Mouse (Mus musculus): ENCODE data around the gene Cybrd1.
A peak's percentile ranks its signal among the peaks of the same experiment; 100 is the strongest.

The Cybrd1 gene

DNA sequence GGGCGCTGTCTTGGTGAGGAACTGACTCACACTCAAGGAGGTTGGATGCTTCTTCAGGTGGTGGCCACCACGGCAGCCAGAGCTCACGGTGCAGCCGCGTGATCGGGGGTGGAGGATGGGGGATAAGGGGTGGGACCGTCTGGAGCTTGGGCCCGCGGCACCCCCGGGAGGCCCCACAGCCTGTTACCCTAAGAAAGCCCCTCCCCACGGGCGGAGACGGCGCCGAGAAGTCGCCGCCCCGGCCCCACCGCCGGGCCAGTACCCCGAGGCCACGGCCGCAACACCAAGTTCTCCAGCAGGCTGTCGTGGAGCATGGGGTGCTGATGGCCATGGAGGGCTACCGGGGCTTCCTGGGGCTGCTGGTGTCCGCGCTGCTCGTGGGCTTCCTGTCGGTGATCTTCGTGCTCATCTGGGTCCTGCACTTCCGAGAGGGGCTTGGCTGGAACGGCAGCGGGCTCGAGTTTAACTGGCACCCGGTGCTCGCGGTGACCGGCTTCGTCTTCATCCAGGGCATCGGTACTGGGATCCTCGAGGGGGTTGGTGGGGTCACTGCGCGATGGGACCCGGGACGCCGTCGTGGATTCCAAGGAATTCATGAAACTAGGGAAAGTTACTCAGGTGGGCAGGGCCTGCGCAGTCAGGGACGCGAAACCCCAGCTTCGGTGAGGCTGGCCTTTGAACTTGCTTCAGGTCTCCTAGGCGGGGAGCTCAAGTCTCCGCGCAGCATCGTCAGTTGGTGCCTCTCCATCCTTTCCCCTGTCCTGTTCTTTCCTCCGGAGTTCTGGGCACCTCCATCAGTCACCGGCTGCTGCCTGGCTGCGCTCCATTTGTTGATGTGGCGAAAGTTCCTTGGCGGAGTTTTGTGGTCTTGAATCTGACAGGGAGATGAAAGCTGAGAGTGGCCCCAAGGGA, at the start of gene Cybrd1:
Cybrd1 (plus strand) TSS at position 127 of the 912 bp plus-strand sequence.
- peak; percentile 33 to 63 for DNase-seq (ENCODE audit: low spot score in 2 of 2)

DNA sequence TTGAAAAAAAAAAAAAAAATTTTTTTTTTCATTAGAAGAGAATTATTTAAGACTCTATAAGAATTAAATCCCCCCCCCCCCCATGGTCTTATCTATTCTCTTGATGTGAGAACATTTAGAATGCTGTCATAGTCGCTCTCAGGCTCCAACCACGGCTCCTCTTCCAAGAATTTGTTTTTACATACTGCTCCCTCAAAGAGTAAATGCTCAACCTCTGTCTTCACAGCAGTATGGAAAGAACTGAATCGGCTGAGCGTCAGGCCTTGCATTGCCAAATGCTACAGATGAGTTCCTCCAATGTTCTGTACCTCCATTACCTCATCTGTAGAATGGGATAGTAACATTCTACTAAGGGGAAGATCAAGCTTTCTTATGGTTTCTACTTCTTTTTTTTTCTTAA, 46.1 kb upstream of the Cybrd1 start:
- no peak for DNase-seq (ENCODE audit: low spot score in 2 of 2)

DNA sequence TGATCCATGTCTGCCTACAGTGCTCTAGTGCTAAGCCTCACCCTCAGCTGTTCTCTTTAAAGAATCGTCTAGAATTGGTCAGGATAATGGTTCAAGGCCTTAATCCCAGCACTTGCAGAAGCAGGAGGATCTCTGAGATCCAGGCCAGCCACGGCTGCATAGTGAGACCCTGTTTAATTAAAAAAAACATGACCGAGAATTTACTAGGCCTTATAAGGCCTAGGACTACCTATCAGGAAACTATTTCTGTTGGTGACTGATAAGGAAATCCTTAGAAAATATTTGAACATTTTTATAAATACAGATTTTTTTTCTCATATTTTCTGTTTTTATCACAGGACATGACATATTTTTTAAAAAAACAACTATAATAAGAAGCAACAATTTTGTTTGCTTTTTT, 44.4 kb upstream of the Cybrd1 start:
- DNase-seq (ENCODE audit: low spot score in 2 of 2): no peak

DNA sequence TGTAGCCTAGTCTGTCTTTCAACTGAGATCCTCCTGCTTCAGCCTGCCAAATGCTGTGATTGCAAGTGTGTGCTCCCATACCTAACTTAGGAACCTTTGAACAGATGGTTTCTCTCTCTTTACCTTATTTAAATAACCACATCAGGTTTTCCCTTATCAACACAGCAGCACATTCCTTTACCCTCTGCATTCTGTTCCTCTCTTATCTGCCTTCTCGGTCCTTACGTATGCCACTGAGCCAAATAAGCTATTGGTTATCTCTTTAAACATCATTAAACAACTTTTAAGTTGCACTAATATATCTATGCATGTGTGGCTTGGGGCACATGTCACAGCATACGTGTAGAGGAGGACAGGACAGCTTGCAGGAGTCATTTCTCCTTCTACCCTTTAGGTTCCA, 43.9 kb upstream of the Cybrd1 start:
- no peak for DNase-seq (ENCODE audit: low spot score in 2 of 2)

DNA sequence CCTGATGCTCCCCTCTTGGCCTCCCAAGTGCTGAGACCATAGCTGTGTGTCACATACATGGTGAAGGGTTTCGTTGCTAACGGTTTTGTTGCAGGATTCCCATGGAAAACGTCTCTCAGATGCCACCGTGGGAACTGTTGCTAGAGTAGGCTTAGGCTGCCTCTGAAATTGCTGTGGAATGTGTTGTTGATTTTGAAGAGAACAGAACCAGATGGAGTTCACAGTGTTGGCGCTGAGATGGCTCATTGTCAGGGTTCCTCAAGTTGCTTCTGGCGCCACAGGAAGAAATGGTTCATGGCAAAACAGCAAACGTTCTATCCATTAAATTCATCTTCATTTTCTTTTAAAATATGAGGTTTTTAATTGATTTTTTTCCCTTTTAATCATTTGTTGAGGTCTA, 35.3 kb upstream of the Cybrd1 start:
- DNase-seq (ENCODE audit: low spot score in 2 of 2): no peak

DNA sequence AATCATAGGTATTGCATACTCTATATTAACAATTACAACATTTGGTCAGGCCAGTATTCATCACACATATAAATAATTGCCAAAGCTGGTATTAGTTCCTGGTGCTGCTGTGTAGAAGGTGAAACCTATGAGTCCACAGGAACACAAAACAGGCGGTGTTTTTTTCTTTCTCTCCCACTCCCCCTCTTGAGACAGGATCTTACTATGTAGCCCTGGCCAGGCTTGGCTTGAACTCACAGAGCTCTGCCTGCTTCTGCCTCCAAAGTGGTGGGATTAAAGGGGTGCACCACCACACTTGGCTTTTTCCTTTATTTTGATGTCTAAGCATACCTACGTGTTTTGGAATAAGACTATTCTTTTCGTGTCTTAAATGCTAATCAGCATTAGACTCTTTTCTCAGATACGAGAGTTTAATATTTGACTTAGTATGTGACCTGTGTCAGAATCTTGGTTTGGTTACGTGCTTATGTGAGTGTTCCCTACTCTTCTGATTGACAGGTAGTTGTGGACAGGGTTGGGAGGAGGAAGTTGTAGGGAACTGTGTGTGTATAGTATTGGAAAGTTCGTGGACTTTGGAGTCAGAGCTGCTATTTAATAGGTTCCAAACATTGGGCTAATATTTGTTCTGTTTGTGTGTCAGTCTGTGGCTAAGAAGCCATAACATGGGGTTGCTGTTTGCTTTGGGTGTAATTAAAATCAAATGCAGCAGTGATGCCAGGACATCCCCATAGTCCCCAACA, 34.1 kb upstream of the Cybrd1 start:
- DNase-seq (ENCODE audit: low spot score in 2 of 2): no peak

DNA sequence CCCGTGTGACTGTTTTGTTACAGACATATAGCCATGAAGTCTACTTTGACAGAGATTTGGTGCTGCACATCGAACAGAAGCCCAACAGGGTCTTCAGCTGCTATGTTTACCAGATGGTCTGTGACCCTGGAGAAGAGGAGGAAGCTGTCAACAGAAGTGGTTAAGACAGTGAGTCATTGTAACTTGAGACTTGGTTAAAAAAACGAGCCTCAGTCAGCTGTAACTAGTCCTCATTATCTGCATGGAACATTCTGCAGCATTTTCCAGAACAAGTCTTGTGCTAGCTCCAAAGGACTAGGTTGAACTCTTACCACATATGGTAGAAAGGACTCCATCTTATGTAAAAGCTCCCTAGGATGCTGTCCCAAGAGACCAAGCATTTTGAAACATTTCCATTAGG, 28.0 kb upstream of the Cybrd1 start:
- DNase-seq (ENCODE audit: low spot score in 2 of 2): no peak

DNA sequence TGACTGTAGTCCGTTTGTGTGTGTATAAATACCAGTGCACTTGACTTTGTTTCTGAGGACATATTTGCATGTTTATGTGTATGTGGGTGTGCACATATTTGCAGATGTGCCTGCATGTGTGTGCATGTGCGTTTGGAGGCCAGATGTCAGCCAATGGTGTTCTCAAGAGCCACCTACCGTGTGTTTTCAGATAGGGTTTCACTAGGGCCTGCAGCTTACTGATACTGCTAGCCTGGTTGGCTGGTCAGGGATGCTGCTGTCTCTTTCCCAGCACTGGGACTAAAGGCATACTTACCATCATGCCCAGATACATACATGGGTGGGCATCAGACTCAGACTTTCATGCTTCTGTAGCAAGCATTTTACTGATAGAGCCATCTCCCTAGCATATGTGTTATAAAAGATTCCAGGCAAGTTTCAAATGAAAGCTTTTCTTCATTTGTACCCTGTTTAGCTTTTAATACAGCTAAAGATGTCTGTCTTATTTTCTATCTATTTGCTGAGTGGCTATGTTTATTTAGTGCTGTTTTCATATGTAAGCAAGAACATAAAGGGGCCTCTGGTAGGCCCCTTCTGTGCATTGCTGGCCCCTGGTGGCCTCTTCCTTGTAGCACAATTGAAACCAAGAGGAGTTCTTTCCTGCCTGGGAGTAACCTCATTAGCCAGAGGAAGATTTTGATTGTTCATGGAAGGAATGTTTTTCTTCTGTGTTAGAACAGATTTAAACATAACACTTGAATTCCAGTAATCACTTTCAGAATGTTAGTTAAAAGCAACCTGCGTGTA, 26.9 kb upstream of the Cybrd1 start:
- DNase-seq (ENCODE audit: low spot score in 2 of 2): no peak

DNA sequence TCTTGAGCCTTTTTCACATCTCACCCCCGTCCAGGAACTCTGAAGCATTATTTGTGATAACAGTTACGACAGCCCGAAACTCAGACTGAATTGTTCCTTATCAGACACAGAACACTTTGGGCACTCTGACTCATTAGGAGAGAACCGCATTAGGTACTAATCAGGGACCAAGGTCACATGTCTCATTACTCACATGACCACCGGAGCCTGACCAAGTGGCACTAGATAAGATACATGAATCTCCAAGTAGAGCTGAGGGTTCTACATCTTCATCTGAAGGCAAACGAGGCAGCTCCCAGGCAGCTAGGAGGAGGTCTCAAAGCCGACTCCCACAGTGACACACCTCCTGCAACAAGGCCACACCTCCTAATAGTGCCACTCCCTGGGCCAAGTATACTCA, 21.6 kb upstream of the Cybrd1 start:
- DNase-seq (ENCODE audit: low spot score in 2 of 2): no peak

DNA sequence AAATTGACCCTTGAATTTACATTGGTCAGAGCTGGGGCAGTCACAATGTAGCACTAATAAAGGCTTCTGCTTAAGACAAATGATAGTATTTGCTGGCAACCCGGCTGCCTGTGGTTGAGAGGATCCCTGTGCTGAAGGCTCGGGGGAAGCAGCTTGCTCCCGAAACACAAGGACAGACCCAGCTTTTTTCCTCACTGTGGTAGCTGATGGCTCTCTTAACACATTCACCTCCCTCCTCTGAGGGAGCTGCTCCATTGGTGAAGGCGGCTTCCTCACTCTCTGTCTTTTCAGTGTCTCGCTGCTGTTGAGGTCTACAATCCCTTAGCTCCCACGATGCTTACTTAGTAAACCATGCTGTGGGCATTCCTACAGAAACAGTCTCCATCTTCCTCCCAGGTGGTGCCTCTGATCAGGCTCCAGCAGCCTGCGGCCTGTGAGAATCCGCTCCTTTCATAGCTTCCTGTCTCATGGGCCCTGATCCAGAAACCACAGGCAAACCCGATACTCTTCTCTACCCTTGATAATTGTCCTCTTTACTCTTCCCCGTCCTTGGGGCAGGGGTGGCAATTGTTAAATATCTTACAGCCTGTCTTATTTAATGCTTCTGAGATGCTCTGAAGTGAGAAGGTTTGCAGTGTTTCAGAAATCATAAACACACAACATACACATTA, 15.0 kb upstream of the Cybrd1 start:
- no peak for DNase-seq (ENCODE audit: low spot score in 2 of 2)

DNA sequence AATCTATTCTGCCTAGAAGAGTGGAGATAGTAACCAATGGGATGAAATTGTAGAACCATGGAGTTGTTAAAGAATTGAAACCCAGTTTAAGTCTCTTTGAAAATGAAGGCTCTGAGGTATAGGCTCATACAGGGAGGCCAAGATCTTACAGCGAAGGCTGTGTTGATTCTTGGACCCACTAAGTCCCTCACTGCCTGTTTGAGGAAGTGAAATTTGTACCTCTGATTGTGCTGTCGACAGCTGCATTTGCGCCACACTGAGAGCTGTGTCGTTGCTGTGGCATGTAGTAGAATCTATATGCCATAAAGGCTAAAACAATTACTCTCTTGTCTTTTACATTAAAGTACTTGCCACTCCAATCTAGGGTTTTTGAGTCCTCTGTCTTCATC, 14.4 kb upstream of the Cybrd1 start:
- no peak for DNase-seq (ENCODE audit: low spot score in 2 of 2)

DNA sequence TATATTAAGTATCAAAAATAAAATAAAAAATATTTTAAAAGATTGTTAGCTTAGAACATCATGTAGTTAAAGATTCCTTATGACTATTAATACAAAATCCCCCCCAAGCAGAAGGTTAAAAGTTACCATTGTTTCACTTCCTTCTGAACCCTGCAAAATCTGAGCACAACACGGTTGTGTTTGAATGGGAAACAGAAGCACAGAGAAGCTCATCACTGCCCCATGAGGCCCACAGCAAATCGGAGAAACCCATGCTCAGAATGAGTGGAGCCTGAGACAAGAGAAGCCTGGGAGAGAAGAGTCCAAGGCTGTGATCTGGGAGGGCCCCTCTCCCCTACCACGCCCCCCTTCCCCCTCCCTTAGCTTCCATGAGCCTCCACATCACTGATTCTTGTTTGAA, 13.0 kb upstream of the Cybrd1 start:
- DNase-seq (ENCODE audit: low spot score in 2 of 2): no peak

DNA sequence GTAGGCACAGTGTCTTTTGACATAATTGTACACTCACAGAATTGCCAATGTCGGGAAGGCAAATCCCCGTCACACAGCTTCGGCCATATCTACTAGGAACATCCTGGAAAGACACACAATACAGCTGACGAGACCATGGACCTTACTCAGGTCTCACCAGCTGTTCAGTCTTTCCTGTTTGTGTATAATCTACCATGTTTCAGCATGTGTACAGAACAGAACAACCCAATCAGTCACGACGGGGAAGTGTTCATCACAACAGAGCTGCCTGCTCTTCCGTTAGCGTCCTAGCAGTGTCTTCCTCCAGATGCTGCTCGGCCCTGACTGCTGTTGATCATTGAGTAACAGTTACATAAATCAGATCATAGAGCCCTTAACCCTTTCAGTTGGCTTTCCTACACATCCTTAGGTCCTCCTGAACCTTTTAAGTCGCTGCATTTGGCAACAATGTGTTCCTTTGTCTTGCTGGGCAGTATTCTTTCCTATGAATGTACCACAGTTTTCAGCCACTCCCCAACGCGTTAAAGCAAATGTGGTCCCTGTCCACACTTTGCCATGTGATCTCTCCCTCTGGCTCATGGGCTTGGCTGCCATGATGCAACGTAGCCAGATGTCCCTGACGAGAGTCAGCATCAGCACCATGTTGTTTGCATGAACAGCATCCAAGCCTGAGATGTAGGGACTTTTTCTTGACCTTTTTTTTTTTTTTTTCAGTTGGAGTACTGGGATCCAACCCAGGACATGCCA, 12.1 kb upstream of the Cybrd1 start:
- no peak for DNase-seq (ENCODE audit: low spot score in 2 of 2)

DNA sequence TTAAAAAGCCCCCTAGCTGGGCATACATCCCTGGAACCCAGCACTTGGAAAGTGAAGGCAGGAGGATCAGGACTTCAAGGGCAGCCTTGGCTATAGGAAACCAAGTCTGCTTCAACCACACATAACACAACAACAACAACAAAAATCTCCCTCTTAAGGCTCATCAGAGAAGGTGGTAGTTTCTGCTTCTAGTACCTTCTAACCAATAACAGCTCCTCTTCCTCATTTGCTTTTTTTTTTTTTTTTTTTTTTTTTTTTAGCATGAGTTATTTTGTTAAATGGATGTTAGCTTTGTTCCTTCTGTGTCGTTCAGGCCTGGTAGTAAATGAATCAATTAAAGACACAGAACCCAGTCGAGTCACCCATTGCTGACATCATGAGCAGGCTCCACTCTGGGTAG, 10.5 kb upstream of the Cybrd1 start:
- no peak for DNase-seq (ENCODE audit: low spot score in 2 of 2)

DNA sequence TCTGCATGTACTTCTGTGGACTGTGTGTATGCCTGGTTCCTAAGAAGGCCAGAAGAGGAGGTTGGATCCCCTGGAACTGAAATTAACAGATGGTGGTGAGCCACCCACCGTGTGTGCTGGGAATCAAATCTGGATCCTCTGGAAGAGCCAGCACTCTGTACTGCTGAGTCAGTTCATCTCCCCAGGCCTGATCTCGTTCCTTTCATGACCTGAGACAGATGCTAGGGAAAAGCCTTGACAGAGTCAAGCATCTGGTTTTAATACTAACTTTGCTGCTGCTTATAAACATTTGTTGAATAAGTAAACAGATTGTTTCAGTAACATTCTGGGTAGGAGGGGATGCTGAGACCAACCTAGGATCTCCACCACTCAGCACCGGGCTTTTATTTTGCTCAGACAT, 9.2 kb upstream of the Cybrd1 start:
- no peak for DNase-seq (ENCODE audit: low spot score in 2 of 2)

DNA sequence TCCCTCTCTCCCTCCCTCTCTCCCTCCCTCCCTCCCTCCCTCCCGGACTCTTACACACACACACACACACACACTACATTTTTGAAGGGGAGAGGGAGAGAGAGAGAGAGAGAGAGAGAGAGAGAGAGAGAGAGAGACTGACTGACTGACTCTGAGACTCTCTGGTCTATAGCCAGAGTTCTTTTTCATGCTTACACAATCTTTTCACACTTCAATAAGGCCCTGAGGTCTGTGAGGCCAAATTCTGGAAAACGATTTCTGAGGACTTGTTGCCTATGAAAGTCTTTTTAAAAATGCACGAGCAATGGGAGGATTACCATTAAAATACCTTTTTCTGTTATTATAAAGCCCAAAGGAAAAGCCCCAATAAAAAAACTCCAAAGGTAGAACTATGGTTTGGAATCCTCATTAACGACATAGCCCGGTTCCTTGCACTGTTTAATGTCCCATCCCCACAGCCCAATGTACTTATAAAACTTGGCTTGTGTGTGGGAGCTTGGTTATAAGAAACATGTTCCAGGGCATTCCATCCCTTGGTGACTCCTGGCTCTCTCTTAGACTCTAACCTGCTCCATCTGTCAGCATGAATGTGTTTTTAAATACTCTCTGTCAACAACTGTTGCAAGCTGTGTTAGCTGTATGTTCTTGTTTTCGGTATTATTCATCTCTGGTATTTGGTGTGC, 4.1 kb upstream of the Cybrd1 start:
- DNase-seq (ENCODE audit: low spot score in 2 of 2): no peak

DNA sequence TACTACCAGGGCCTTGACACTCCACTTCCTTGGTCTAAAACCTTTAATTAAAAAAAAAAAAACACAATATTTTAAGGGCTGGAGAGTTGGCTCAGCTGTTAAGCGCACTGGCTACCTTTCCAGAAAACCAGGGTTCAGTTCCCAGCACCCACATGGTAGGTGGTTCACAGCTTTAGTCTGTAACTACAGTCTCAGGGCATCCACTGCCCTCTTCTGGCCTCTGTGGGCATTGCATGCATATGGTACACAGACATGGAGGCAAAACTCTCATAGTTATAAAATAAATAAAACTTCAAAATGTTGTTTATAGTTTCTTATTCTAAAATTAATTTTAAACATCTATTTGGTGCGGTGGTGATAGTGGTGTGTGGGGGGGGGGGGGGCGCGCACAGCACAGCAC, 1.6 kb upstream of the Cybrd1 start:
- DNase-seq (ENCODE audit: low spot score in 2 of 2): no peak

DNA sequence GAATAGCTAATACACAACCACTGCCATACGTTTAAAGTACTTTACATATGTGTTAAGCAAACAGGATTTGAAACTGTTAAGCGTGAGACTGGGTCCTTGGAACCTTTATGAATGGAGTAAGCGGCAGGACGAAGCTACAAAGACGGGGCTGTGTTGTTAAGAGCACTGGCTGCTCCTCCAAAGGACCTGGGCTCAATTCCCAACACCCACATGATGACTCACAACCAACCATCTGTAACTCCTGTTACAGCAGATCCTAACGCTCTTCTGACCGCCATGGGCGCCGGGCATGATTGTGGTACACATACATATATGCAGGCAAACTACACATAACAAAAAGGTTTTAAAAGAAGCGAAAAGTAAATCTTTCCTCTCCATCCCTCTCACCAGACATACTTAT, 3.1 kb downstream of the Cybrd1 start:
- no peak for DNase-seq (ENCODE audit: low spot score in 2 of 2)

DNA sequence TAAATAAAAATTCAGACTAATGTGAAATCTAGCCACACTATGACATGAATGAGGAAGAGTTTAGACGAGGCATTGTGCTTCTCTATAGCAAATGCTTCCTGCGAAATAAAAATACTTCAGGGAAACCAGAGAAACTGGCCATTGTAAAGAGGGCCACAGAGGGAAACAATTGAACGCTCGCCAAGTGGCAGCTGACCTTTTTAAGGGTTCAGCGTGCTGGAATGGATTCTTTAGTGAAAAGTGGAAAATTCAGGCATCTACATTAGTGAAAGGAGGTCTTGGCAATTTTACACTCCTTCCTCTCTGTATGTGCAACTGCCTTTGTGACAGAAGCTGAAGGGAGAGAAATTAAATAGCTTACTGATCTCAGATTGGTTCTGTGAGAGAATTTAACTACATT, 3.7 kb downstream of the Cybrd1 start:
- no peak for DNase-seq (ENCODE audit: low spot score in 2 of 2)

DNA sequence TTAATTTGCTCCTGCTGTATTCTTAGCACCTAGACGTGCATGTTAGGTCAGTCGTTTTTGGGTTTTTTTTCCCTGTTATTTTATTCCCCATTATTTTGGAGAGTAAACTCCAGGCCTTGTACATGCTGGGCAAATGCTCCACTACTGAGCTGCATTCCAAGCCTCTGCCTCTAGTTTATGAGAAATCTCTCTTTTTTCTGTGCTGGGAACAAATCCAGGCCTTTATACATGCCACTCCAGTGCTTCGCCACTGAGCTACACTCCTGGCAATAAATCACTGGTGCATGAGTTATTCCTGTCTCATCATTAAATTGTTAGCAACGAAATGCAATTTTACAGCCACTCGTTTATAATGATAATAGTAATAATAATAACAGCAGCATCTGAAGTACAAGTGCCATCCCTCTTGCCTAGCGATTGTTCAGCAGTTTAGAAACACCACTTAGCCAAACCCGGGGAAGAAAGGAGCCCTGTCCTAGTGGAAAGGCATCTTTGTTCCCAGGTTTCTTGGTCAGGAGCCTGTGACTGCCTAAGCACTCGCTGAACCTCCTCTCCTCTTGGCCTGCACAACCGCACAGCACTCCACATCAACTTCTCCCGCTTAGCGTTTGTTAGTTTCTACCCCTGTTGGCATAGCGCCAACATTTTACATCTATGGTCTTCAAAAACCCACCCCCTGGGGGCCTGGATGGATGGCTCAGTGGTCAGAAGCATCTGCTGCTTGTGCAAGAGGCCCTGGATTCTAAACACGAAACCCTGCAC, 4.7 kb downstream of the Cybrd1 start:
- no peak for DNase-seq (ENCODE audit: low spot score in 2 of 2)

Data from urinary bladder, postnatal 4 days (tissue).